ENCODE assay signal across 7 mouse cellular contexts in the genomic region with DNA sequence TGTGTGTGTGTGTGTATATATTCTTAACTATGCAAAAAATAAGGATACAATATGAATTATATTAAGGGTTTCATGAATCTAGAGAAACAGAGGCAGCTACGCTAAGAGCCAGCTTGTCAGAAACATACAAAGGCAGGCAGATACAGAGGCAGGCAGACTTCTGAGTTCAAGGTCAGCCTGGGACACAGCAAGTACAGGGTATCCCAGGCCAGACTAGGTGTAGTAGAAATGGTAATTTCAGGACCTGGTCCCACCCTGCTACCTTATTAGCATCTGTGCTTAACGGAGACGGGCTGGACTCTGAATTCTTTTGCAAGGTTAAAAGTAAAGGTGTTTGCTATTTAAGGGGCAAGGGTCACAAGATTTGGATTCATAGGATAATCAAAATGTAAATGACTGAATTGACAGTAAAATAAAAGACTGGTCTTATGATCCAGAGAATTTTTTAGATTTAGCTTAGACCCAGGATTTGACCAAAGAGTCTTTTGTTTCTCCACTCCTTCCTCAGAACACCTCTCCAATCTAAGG. TPM values are rescaled to one million over a fixed set of nuclear protein-coding genes. Genes with fewer than 3 reads are reported as not detected.
DNase-seq lines count a peak whose midpoint lies in the region; ATAC-seq and TF ChIP-seq lines count a peak whose summit lies in the region.

TSS of gene Tmem39a (plus strand) at position 478 of the 528 bp plus-strand sequence.

- H3K27ac ChIP-seq in ES-Bruce4 (ENCODE audit: insufficient read depth, low read length) = peak within 1 kb of the TSS; percentile 99
- H3K27ac ChIP-seq in forebrain, embryonic 14.5 days (ENCODE audit: low read depth, low read length) = no peak within 1 kb of the TSS
- H3K27ac ChIP-seq in hindbrain, embryonic 10.5 days = no peak within 1 kb of the TSS
- H3K27ac ChIP-seq in liver, embryonic 13.5 days = no peak within 1 kb of the TSS

- in situ Hi-C loops in Patski (cut with MboI; ENCODE audit: low pct_unique_long_range_greater_than_20kb) = no loop called here

- peak; percentile 96 for TF ChIP-seq EP300 in ES-Bruce4 (IDR thresholded peaks at IDR 0.05; ENCODE audit: insufficient read depth, low read depth, low read length)

- peak within 1 kb of the TSS; percentile 96 for H3K4me3 ChIP-seq in ES-Bruce4 (ENCODE audit: low read depth, low read length)
- H3K4me3 ChIP-seq in forebrain, embryonic 14.5 days (ENCODE audit: low read depth, low read length) = no peak within 1 kb of the TSS
- no peak within 1 kb of the TSS for H3K4me3 ChIP-seq in hindbrain, embryonic 10.5 days
- no peak within 1 kb of the TSS for H3K4me3 ChIP-seq in liver, embryonic 13.5 days (replicated peaks)

- TF ChIP-seq POLR2A in ES-Bruce4 (IDR thresholded peaks at IDR 0.05; ENCODE audit: insufficient read depth, low read length) = no peak

- CTCF ChIA-PET in Patski (lab: Charles Lee) = no interaction called here

- H3K27me3 ChIP-seq in ES-Bruce4 (ENCODE audit: control insufficient read depth, insufficient read depth, low read length, poor library complexity, severe bottlenecking) (no peaks in the 10 kb centered on the region), Patski (peaks cover 14% of the 10 kb centered on the region)
- H3K27me3 ChIP-seq in forebrain, embryonic 14.5 days (replicated peaks; ENCODE audit: control insufficient read depth, insufficient read depth, low read length) = peaks cover 4% of the 10 kb centered on the region; the same call in 1 of the 2 replicates
- peaks cover 26% of the 10 kb centered on the region for H3K27me3 ChIP-seq in hindbrain, embryonic 10.5 days (ENCODE audit: insufficient read depth, poor library complexity, severe bottlenecking)
- H3K27me3 ChIP-seq in liver, embryonic 13.5 days = peaks cover 39% of the 10 kb centered on the region

- DNase-seq in Patski (ENCODE audit: low read depth, low spot score) = no peak
- DNase-seq in forebrain, embryonic 14.5 days (ENCODE audit: low spot score) = no peak
- DNase-seq in hindbrain, embryonic 10.5 days (ENCODE audit: low spot score) = no peak
- DNase-seq in liver, embryonic 13.5 days = no peak
- DNase-seq in right cerebral cortex, postnatal 10 days (ENCODE audit: low spot score in 2 of 2) = no peak
- DNase-seq in right cerebral cortex, postnatal 4 days = no peak

- no peak for ATAC-seq in Patski
- no peak for ATAC-seq in forebrain, embryonic 14.5 days
- ATAC-seq in liver, embryonic 13.5 days (ENCODE audit: low read depth) = no peak

- no peaks in the 10 kb centered on the region for H3K36me3 ChIP-seq in ES-Bruce4 (ENCODE audit: control insufficient read depth, insufficient read depth, low read length, poor library complexity, severe bottlenecking)
- no peaks in the 10 kb centered on the region for H3K36me3 ChIP-seq in forebrain, embryonic 14.5 days (ENCODE audit: control insufficient read depth, insufficient read depth, low read length)
- H3K36me3 ChIP-seq in hindbrain, embryonic 10.5 days = no peaks in the 10 kb centered on the region
- no peaks in the 10 kb centered on the region for H3K36me3 ChIP-seq in liver, embryonic 13.5 days

- H3K9me3 ChIP-seq in ES-Bruce4 (replicated peaks; ENCODE audit: control insufficient read depth, insufficient read depth, low read length, poor library complexity, severe bottlenecking) = no peaks in the 10 kb centered on the region
- no peaks in the 10 kb centered on the region for H3K9me3 ChIP-seq in forebrain, embryonic 14.5 days (replicated peaks; ENCODE audit: control insufficient read depth, low read length)
- H3K9me3 ChIP-seq in hindbrain, embryonic 10.5 days = no peaks in the 10 kb centered on the region
- no peaks in the 10 kb centered on the region for H3K9me3 ChIP-seq in liver, embryonic 13.5 days (replicated peaks)

- peak within 1 kb of the TSS; percentile 77 for H3K9ac ChIP-seq in ES-Bruce4 (ENCODE audit: low read depth, poor library complexity, severe bottlenecking)
- H3K9ac ChIP-seq in forebrain, embryonic 14.5 days (ENCODE audit: low read length) = no peak within 1 kb of the TSS
- no peak within 1 kb of the TSS for H3K9ac ChIP-seq in liver, embryonic 13.5 days

- H3K4me2 ChIP-seq in forebrain, embryonic 14.5 days (ENCODE audit: low read length) = no peak within 1 kb of the TSS
- no peak within 1 kb of the TSS for H3K4me2 ChIP-seq in liver, embryonic 13.5 days

- peaks cover 8% of the 10 kb centered on the region for H3K4me1 ChIP-seq in ES-Bruce4 (ENCODE audit: control insufficient read depth, insufficient read depth, low read length)
- H3K4me1 ChIP-seq in forebrain, embryonic 14.5 days (ENCODE audit: control insufficient read depth, insufficient read depth, low read length) = no peaks in the 10 kb centered on the region
- no peaks in the 10 kb centered on the region for H3K4me1 ChIP-seq in hindbrain, embryonic 10.5 days (replicated peaks)
- peaks cover 10% of the 10 kb centered on the region for H3K4me1 ChIP-seq in liver, embryonic 13.5 days (replicated peaks)

- 85% methylated on average over 3 of the region's 3 CpGs for WGBS in forebrain, embryonic 14.5 days
- 80% methylated on average over 3 of the region's 3 CpGs for WGBS in hindbrain, embryonic 10.5 days
- whole genome bisulfite sequencing in liver, embryonic 13.5 days (ENCODE audit: insufficient replicate concordance) = 78% methylated on average over 3 of the region's 3 CpGs

- TF ChIP-seq CTCF in ES-Bruce4 (IDR thresholded peaks at IDR 0.05; ENCODE audit: low read depth, low read length) = no peak
- no peak for TF ChIP-seq CTCF in Patski (IDR thresholded peaks at IDR 0.05)

- POLR2A ChIA-PET in Patski (lab: Charles Lee) = no interaction called here

RNA-seq across cellular contexts. Expression of gene Tmem39a, which starts in this region (rescaled TPM):
- polyA plus RNA-seq in ES-Bruce4 (2011; ENCODE audit: insufficient read depth, insufficient read length, low read depth, missing spikeins) (165 and 186 TPM in 2 replicates), Patski (2021) (40.8 TPM)
- polyA plus RNA-seq in forebrain, embryonic 14.5 days (2014; fragmentation: Nextera tagmentation; extraction: Ambion mirVana) = 41.6 and 42.6 TPM in 2 replicates
- polyA plus RNA-seq in hindbrain, embryonic 10.5 days (2016; fragmentation: Nextera tagmentation; extraction: Ambion mirVana) = 69.4 and 92.4 TPM in 2 replicates
- 33.8 and 37.1 TPM in 2 replicates for polyA plus RNA-seq in liver, embryonic 13.5 days (2015; fragmentation: Nextera tagmentation; extraction: Ambion mirVana)
